Mouse (Mus musculus): ENCODE measurements around the gene Armh3. TPM values are rescaled to one million over a fixed set of nuclear protein-coding genes. Genes with fewer than 3 reads are reported as not detected.

Gene Armh3
- polyA plus RNA-seq, 1 experiment from 2014 or later, result 19.3 TPM

GRCm38 (mm10) chr19:45947286-45947685, 51.0 kb downstream of the Armh3 start:
- ATAC-seq (ENCODE audit: low FRiP score), result no peak
- no peak overlapping the region for H3K9ac ChIP-seq

GRCm38 (mm10) chr19:45946541-45946940, 51.7 kb downstream of the Armh3 start:
- no peaks in the 10 kb centered on the region for H3K9me3 ChIP-seq
- no peaks in the 10 kb centered on the region for H3K4me1 ChIP-seq
- peaks cover 15% of the 10 kb centered on the region; the same call in 1 of the 2 replicates for H3K36me3 ChIP-seq (replicated peaks)
- no peak overlapping the region for H3K9ac ChIP-seq
- no peaks in the 10 kb centered on the region for H3K27me3 ChIP-seq
- WGBS, result 89% methylated on average over 9 of the region's 9 CpGs
- ATAC-seq (ENCODE audit: low FRiP score), result no peak
- H3K27ac ChIP-seq, result no peak overlapping the region
- H3K4me2 ChIP-seq, result no peak overlapping the region
- H3K4me3 ChIP-seq (replicated peaks), result no peak overlapping the region

More at GRCm38 (mm10) chr19:45947286-45947685, 51.0 kb downstream of the Armh3 start:
- Histone ChIP-seq H3K4me2 (no peak overlapping the region), H3K4me1 (no peaks in the 10 kb centered on the region), H3K9me3 (no peaks in the 10 kb centered on the region), H3K27me3 (no peaks in the 10 kb centered on the region), H3K36me3 (replicated peaks) (peaks cover 15% of the 10 kb centered on the region; the same call in 1 of the 2 replicates), H3K4me3 (replicated peaks) (no peak overlapping the region), H3K27ac (no peak overlapping the region)
- 93% methylated on average over 2 of the region's 2 CpGs for WGBS

GRCm38 (mm10) chr19:45945986-45946385, 52.3 kb downstream of the Armh3 start:
- peaks cover 15% of the 10 kb centered on the region; the same call in 1 of the 2 replicates for H3K36me3 ChIP-seq (replicated peaks)
- H3K9ac ChIP-seq, result no peak overlapping the region
- H3K4me2 ChIP-seq, result no peak overlapping the region
- ATAC-seq (ENCODE audit: low FRiP score), result no peak
- H3K27me3 ChIP-seq, result no peaks in the 10 kb centered on the region
- H3K4me3 ChIP-seq (replicated peaks), result no peak overlapping the region
- H3K9me3 ChIP-seq, result no peaks in the 10 kb centered on the region
- H3K4me1 ChIP-seq, result no peaks in the 10 kb centered on the region
- WGBS, result 95% methylated on average over 2 of the region's 2 CpGs
- H3K27ac ChIP-seq, result no peak overlapping the region

- no peaks in the 10 kb centered on the region for H3K27me3 ChIP-seq
- ATAC-seq (ENCODE audit: low FRiP score), result no peak
- WGBS, result 68% methylated on average over 4 of the region's 4 CpGs
- no peaks in the 10 kb centered on the region for H3K4me1 ChIP-seq
- no peak overlapping the region for H3K27ac ChIP-seq
- H3K4me2 ChIP-seq, result no peak overlapping the region
- peaks cover 21% of the 10 kb centered on the region for H3K36me3 ChIP-seq (replicated peaks)
- H3K4me3 ChIP-seq (replicated peaks), result no peak overlapping the region
- H3K9me3 ChIP-seq, result no peaks in the 10 kb centered on the region
- H3K9ac ChIP-seq, result no peak overlapping the region
Observed at GRCm38 (mm10) chr19:45943758-45944157, 54.5 kb downstream of the Armh3 start.

- H3K27me3 ChIP-seq, result no peaks in the 10 kb centered on the region
- peak overlapping the region; percentile 69 for H3K27ac ChIP-seq
- H3K9ac ChIP-seq, result no peak overlapping the region
- H3K36me3 ChIP-seq (replicated peaks), result peaks cover 18% of the 10 kb centered on the region
- H3K4me1 ChIP-seq, result peaks cover 16% of the 10 kb centered on the region
- H3K9me3 ChIP-seq, result no peaks in the 10 kb centered on the region
- no peak for ATAC-seq (ENCODE audit: low FRiP score)
- 24% methylated on average over 3 of the region's 3 CpGs for WGBS
- H3K4me2 ChIP-seq, result no peak overlapping the region
- H3K4me3 ChIP-seq (replicated peaks), result no peak overlapping the region
Observed at GRCm38 (mm10) chr19:45938064-45938463, 60.2 kb downstream of the Armh3 start.

- WGBS, result 3% methylated on average over 9 of the region's 9 CpGs
- Histone ChIP-seq H3K9ac (no peak overlapping the region), H3K4me3 (replicated peaks) (no peak overlapping the region), H3K27me3 (no peaks in the 10 kb centered on the region), H3K4me1 (peaks cover 16% of the 10 kb centered on the region), H3K4me2 (peak overlapping the region; percentile 6; the same call in 1 of the 2 replicates), H3K27ac (peak overlapping the region; percentile 69), H3K9me3 (no peaks in the 10 kb centered on the region), H3K36me3 (replicated peaks) (peaks cover 23% of the 10 kb centered on the region)
- peak; percentile 36; the same call in 1 of the 2 replicates for ATAC-seq (ENCODE audit: low FRiP score)
Observed at GRCm38 (mm10) chr19:45937530-45937929, 60.8 kb downstream of the Armh3 start.

GRCm38 (mm10) chr19:45927236-45927635, 71.1 kb downstream of the Armh3 start:
- Histone ChIP-seq H3K4me3 (replicated peaks) (no peak overlapping the region), H3K4me2 (no peak overlapping the region), H3K4me1 (no peaks in the 10 kb centered on the region), H3K9me3 (no peaks in the 10 kb centered on the region), H3K36me3 (replicated peaks) (peaks cover 10% of the 10 kb centered on the region), H3K9ac (no peak overlapping the region), H3K27ac (no peak overlapping the region), H3K27me3 (no peaks in the 10 kb centered on the region)
- WGBS, result 91% methylated on average over 5 of the region's 5 CpGs
- no peak for ATAC-seq (ENCODE audit: low FRiP score)

GRCm38 (mm10) chr19:45926342-45926741, 71.9 kb downstream of the Armh3 start:
- Histone ChIP-seq H3K9me3 (no peaks in the 10 kb centered on the region), H3K4me2 (no peak overlapping the region), H3K27ac (no peak overlapping the region), H3K36me3 (replicated peaks) (peaks cover 6% of the 10 kb centered on the region), H3K27me3 (no peaks in the 10 kb centered on the region), H3K9ac (no peak overlapping the region), H3K4me1 (no peaks in the 10 kb centered on the region), H3K4me3 (replicated peaks) (no peak overlapping the region)
- no peak for ATAC-seq (ENCODE audit: low FRiP score)
- WGBS, result 90% methylated on average over 8 of the region's 8 CpGs

GRCm38 (mm10) chr19:45920299-45921090, 77.8 kb downstream of the Armh3 start:
- H3K9me3 ChIP-seq, result no peaks in the 10 kb centered on the region
- 46% methylated on average over 9 of the region's 9 CpGs for WGBS
- no peak for ATAC-seq (ENCODE audit: low FRiP score)
- H3K4me2 ChIP-seq, result no peak overlapping the region
- no peaks in the 10 kb centered on the region for H3K27me3 ChIP-seq
- peak overlapping the region; percentile 19; the same call in 1 of the 2 replicates for H3K27ac ChIP-seq
- H3K4me3 ChIP-seq (replicated peaks), result no peak overlapping the region
- no peaks in the 10 kb centered on the region; the same call in 1 of the 2 replicates for H3K36me3 ChIP-seq (replicated peaks)
- peaks cover 7% of the 10 kb centered on the region; the same call in 1 of the 2 replicates for H3K4me1 ChIP-seq
- no peak overlapping the region for H3K9ac ChIP-seq

GRCm38 (mm10) chr19:45918406-45918805, 79.9 kb downstream of the Armh3 start:
- WGBS, result 93% methylated on average over 6 of the region's 6 CpGs

GRCm38 (mm10) chr19:45917856-45918255, 80.4 kb downstream of the Armh3 start:
- no peak for ATAC-seq (ENCODE audit: low FRiP score)
- no peak overlapping the region for H3K27ac ChIP-seq

More at GRCm38 (mm10) chr19:45918406-45918805, 79.9 kb downstream of the Armh3 start:
- H3K9ac ChIP-seq, result no peak overlapping the region
- H3K4me1 ChIP-seq, result peaks cover 7% of the 10 kb centered on the region; the same call in 1 of the 2 replicates
- no peaks in the 10 kb centered on the region for H3K9me3 ChIP-seq
- H3K4me2 ChIP-seq, result no peak overlapping the region
- H3K36me3 ChIP-seq (replicated peaks), result no peaks in the 10 kb centered on the region; the same call in 1 of the 2 replicates
- H3K27me3 ChIP-seq, result no peaks in the 10 kb centered on the region
- H3K27ac ChIP-seq, result no peak overlapping the region
- no peak overlapping the region for H3K4me3 ChIP-seq (replicated peaks)
- ATAC-seq (ENCODE audit: low FRiP score), result no peak

GRCm38 (mm10) chr19:45916461-45916860, 81.8 kb downstream of the Armh3 start:
- H3K27ac ChIP-seq, result no peak overlapping the region
- H3K4me1 ChIP-seq, result peaks cover 7% of the 10 kb centered on the region; the same call in 1 of the 2 replicates
- no peak for ATAC-seq (ENCODE audit: low FRiP score)
- no peaks in the 10 kb centered on the region for H3K27me3 ChIP-seq
- WGBS, result 54% methylated on average over 4 of the region's 4 CpGs
- no peak overlapping the region for H3K9ac ChIP-seq
- no peaks in the 10 kb centered on the region for H3K9me3 ChIP-seq
- H3K4me3 ChIP-seq (replicated peaks), result no peak overlapping the region
- H3K4me2 ChIP-seq, result no peak overlapping the region
- H3K36me3 ChIP-seq (replicated peaks), result no peaks in the 10 kb centered on the region

More at GRCm38 (mm10) chr19:45917856-45918255, 80.4 kb downstream of the Armh3 start:
- Histone ChIP-seq H3K4me3 (replicated peaks) (no peak overlapping the region), H3K9ac (no peak overlapping the region), H3K4me1 (peaks cover 7% of the 10 kb centered on the region; the same call in 1 of the 2 replicates), H3K27me3 (no peaks in the 10 kb centered on the region), H3K4me2 (no peak overlapping the region), H3K9me3 (no peaks in the 10 kb centered on the region), H3K36me3 (replicated peaks) (no peaks in the 10 kb centered on the region)
- WGBS, result 79% methylated on average over 3 of the region's 3 CpGs
